Mouse (Mus musculus): ENCODE results near the gene Lnx2.

DNA sequence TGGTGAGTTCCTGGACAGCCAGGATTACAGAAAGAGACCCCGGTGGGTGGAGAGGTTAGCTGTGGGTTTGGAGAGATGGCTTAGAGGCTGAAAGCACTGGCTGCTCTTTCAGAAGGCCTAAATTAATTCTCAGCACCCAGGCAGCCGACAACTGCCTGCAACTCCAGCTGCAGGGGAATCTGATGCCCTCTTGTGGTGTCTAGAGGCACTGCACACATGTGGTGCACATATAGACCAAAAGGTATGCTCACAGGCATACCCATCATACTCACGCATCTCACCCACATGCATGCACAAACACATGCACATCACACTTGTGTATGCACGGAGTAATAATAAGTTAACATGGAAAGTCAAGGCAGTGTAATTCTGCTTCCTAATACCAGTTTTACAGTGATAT is 39.2 kb upstream of the Lnx2 start:
- TF ChIP-seq CTCF (IDR thresholded peaks at IDR 0.05; ENCODE audit: low read depth, low read length), result 0 out of 2 replicates have a peak, but pooled peaks have one; percentile 37
- TF ChIP-seq POLR2A (IDR thresholded peaks at IDR 0.05; ENCODE audit: extremely low read depth, insufficient read depth, low read length), result no peak
